Mouse (Mus musculus): Measurements from ENCODE around the gene 1700001J03Rik. TPM values are rescaled to one million over a fixed set of nuclear protein-coding genes. Genes with fewer than 3 reads are reported as not detected.

1700001J03Rik gene
- polyA plus RNA-seq, 1 experiment from 2014 or later: 0.36 TPM

- DNase-seq (ENCODE audit: low spot score): no peak
- Histone ChIP-seq H3K36me3 (ENCODE audit: insufficient read depth, low read length) (no peaks in the 10 kb centered on the region), H3K4me2 (replicated peaks; ENCODE audit: low read depth, low read length) (peak overlapping the region; percentile 88), H3K9ac (replicated peaks; ENCODE audit: low read depth) (peak overlapping the region; percentile 70), H3K27me3 (replicated peaks; ENCODE audit: insufficient read depth, low read length) (no peaks in the 10 kb centered on the region), H3K4me3 (ENCODE audit: low read depth, low read length) (peak overlapping the region; percentile 75), H3K4me1 (ENCODE audit: insufficient read depth, low read depth, low read length) (peaks cover 2% of the 10 kb centered on the region; the same call in 1 of the 2 replicates), H3K27ac (ENCODE audit: low read length) (no peak overlapping the region), H3K9me3 (ENCODE audit: low read length) (no peaks in the 10 kb centered on the region)
- ATAC-seq: no peak
- WGBS: 51% methylated on average over 17 of the region's 17 CpGs
- TF ChIP-seq CTCF (IDR thresholded peaks at IDR 0.05) (no peak), EP300 (IDR thresholded peaks at IDR 0.05) (no peak)
Observed at GRCm38 (mm10) chr5:146229869-146230650, 45.0 kb upstream of the 1700001J03Rik start.

- WGBS: 86% methylated on average over 8 of the region's 8 CpGs
- Histone ChIP-seq H3K9ac (replicated peaks; ENCODE audit: low read depth) (no peak overlapping the region), H3K27me3 (replicated peaks; ENCODE audit: insufficient read depth, low read length) (no peaks in the 10 kb centered on the region), H3K4me2 (replicated peaks; ENCODE audit: low read depth, low read length) (no peak overlapping the region), H3K27ac (ENCODE audit: low read length) (no peak overlapping the region), H3K4me1 (ENCODE audit: insufficient read depth, low read depth, low read length) (no peaks in the 10 kb centered on the region; the same call in 1 of the 2 replicates), H3K36me3 (ENCODE audit: insufficient read depth, low read length) (no peaks in the 10 kb centered on the region), H3K4me3 (ENCODE audit: low read depth, low read length) (no peak overlapping the region), H3K9me3 (ENCODE audit: low read length) (no peaks in the 10 kb centered on the region)
- DNase-seq (ENCODE audit: low spot score): no peak
- no peak for ATAC-seq
- TF ChIP-seq EP300 (IDR thresholded peaks at IDR 0.05) (no peak), CTCF (IDR thresholded peaks at IDR 0.05) (no peak)
Observed at GRCm38 (mm10) chr5:146227496-146227895, 42.4 kb upstream of the 1700001J03Rik start.

GRCm38 (mm10) chr5:146223786-146224185, 38.7 kb upstream of the 1700001J03Rik start:
- 66% methylated on average over 5 of the region's 5 CpGs for WGBS
- Histone ChIP-seq H3K27ac (ENCODE audit: low read length) (no peak overlapping the region), H3K9me3 (ENCODE audit: low read length) (no peaks in the 10 kb centered on the region)

DNA sequence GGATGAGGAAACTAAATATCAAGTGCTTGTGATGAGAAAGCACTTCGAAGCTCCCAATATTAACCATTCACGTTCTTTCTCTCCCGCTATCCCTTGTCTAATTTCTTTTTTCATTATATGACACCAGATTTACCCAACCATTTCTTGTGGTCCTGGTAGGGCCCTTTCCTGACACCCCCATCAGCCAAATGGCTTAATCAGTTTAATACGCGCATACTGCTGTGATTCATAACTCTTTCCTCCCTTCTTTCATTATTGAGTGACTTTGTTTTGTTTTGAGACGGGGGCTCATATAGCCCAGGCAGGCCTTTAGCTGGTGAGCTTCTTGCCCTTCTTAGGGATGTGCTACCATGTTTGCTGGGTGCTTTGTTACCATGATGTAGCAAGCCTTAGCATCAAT, 36.6 kb upstream of the 1700001J03Rik start:
- no peak for ATAC-seq
- Histone ChIP-seq H3K27me3 (replicated peaks; ENCODE audit: insufficient read depth, low read length) (no peaks in the 10 kb centered on the region), H3K4me1 (ENCODE audit: insufficient read depth, low read depth, low read length) (peaks cover 6% of the 10 kb centered on the region; the same call in 1 of the 2 replicates), H3K9ac (replicated peaks; ENCODE audit: low read depth) (peak overlapping the region; percentile 94), H3K4me2 (replicated peaks; ENCODE audit: low read depth, low read length) (peak overlapping the region; percentile 57), H3K27ac (ENCODE audit: low read length) (peak overlapping the region; percentile 99), H3K36me3 (ENCODE audit: insufficient read depth, low read length) (no peaks in the 10 kb centered on the region), H3K4me3 (ENCODE audit: low read depth, low read length) (peak overlapping the region; percentile 72), H3K9me3 (ENCODE audit: low read length) (no peaks in the 10 kb centered on the region)
- DNase-seq (ENCODE audit: low spot score): no peak
- no peak for TF ChIP-seq EP300 (IDR thresholded peaks at IDR 0.05)
- no peak for TF ChIP-seq CTCF (IDR thresholded peaks at IDR 0.05)
- 24% methylated on average over 6 of the region's 6 CpGs for WGBS

More at GRCm38 (mm10) chr5:146223786-146224185, 38.7 kb upstream of the 1700001J03Rik start:
- H3K27me3 ChIP-seq (replicated peaks; ENCODE audit: insufficient read depth, low read length): no peaks in the 10 kb centered on the region
- no peak overlapping the region for H3K4me2 ChIP-seq (replicated peaks; ENCODE audit: low read depth, low read length)
- no peak overlapping the region for H3K4me3 ChIP-seq (ENCODE audit: low read depth, low read length)
- ATAC-seq (no peak), DNase-seq (ENCODE audit: low spot score) (no peak)
- no peak for TF ChIP-seq EP300 (IDR thresholded peaks at IDR 0.05)
- TF ChIP-seq CTCF (IDR thresholded peaks at IDR 0.05): no peak
- no peak overlapping the region for H3K9ac ChIP-seq (replicated peaks; ENCODE audit: low read depth)
- peaks cover 6% of the 10 kb centered on the region; the same call in 1 of the 2 replicates for H3K4me1 ChIP-seq (ENCODE audit: insufficient read depth, low read depth, low read length)
- no peaks in the 10 kb centered on the region for H3K36me3 ChIP-seq (ENCODE audit: insufficient read depth, low read length)

- under 1% methylated on average over 66 of the region's 67 CpGs for WGBS
- ATAC-seq (peak; percentile 99), DNase-seq (ENCODE audit: low spot score) (peak; percentile 99)
- peak within 1 kb of the TSS; percentile 94 for H3K9ac ChIP-seq (replicated peaks; ENCODE audit: low read depth)
- no peaks in the 10 kb centered on the region for H3K9me3 ChIP-seq (ENCODE audit: low read length)
- no peaks in the 10 kb centered on the region for H3K27me3 ChIP-seq (replicated peaks; ENCODE audit: insufficient read depth, low read length)
- peak within 1 kb of the TSS; percentile 99 for H3K27ac ChIP-seq (ENCODE audit: low read length)
- H3K4me3 ChIP-seq (ENCODE audit: low read depth, low read length): peak within 1 kb of the TSS; percentile 72
- peak within 1 kb of the TSS; percentile 57 for H3K4me2 ChIP-seq (replicated peaks; ENCODE audit: low read depth, low read length)
- TF ChIP-seq CTCF (IDR thresholded peaks at IDR 0.05) (peak; percentile 61), EP300 (IDR thresholded peaks at IDR 0.05) (no peak)
- peaks cover 1% of the 10 kb centered on the region; the same call in 1 of the 2 replicates for H3K36me3 ChIP-seq (ENCODE audit: insufficient read depth, low read length)
- H3K4me1 ChIP-seq (ENCODE audit: insufficient read depth, low read depth, low read length): peaks cover 6% of the 10 kb centered on the region; the same call in 1 of the 2 replicates
Observed at GRCm38 (mm10) chr5:146220879-146221714, 36.0 kb upstream of the 1700001J03Rik start, which contains the start of gene Rnf6. Rnf6 (minus strand) TSS chr5:146221555.

GRCm38 (mm10) chr5:146220501-146220878, 35.4 kb upstream of the 1700001J03Rik start:
- H3K9me3 ChIP-seq (ENCODE audit: low read length): no peaks in the 10 kb centered on the region
- H3K36me3 ChIP-seq (ENCODE audit: insufficient read depth, low read length): peaks cover 7% of the 10 kb centered on the region
- peak; percentile 25 for ATAC-seq
- no peak for DNase-seq (ENCODE audit: low spot score)
- H3K4me3 ChIP-seq (ENCODE audit: low read depth, low read length): peak overlapping the region; percentile 72
- H3K27ac ChIP-seq (ENCODE audit: low read length): peak overlapping the region; percentile 99
- peak overlapping the region; percentile 57 for H3K4me2 ChIP-seq (replicated peaks; ENCODE audit: low read depth, low read length)
- no peaks in the 10 kb centered on the region for H3K27me3 ChIP-seq (replicated peaks; ENCODE audit: insufficient read depth, low read length)
- no peak for TF ChIP-seq EP300 (IDR thresholded peaks at IDR 0.05)
- no peak for TF ChIP-seq CTCF (IDR thresholded peaks at IDR 0.05)
- whole genome bisulfite sequencing: 6% methylated on average over 13 of the region's 13 CpGs
- H3K9ac ChIP-seq (replicated peaks; ENCODE audit: low read depth): peak overlapping the region; percentile 94; the same call in 1 of the 2 replicates
- H3K4me1 ChIP-seq (ENCODE audit: insufficient read depth, low read depth, low read length): peaks cover 6% of the 10 kb centered on the region; the same call in 1 of the 2 replicates

Measured in lung, postnatal 0 days (tissue).